Mouse (Mus musculus) heart, postnatal 0 days (tissue): Measurements from ENCODE around the gene Shank3. TPM values are rescaled to one million over a fixed set of nuclear protein-coding genes. Genes with fewer than 3 reads are reported as not detected.

Experiments used
- ATAC-seq: fragments of 200-750 bp; cut with Nextera tagmentation; 2 replicates; pipeline ENCODE4 v1.8.0; 2017; ENCODE audit warnings: low read depth, moderate number of reproducible peaks, moderate library complexity; ENCODE audit not compliant: insufficient read depth
- DNase-seq: peaks from one replicate; pipeline ENCODE4 v3.0.0-alpha.2; 2016; ENCODE audit warnings: low spot score
- H3K27ac ChIP-seq: fragments of 300-500 bp; sonication (generic); 2 replicates; pipeline ENCODE4 v1.5.1; 2014; ENCODE audit warnings: low read depth, mild to moderate bottlenecking
- H3K27me3 ChIP-seq: fragments of 300-500 bp; sonication (generic); 2 replicates; pipeline ENCODE4 v1.6.1; 2014; ENCODE audit warnings: low read length, mixed read lengths; ENCODE audit not compliant: control insufficient read depth, insufficient read depth
- H3K36me3 ChIP-seq: fragments of 300-500 bp; sonication (generic); replicated peaks from 2 replicates; pipeline ENCODE4 v1.6.1; 2014; ENCODE audit warnings: low read length, mixed read lengths; ENCODE audit not compliant: control insufficient read depth, insufficient read depth
- H3K4me1 ChIP-seq: fragments of 300-500 bp; sonication (generic); 2 replicates; pipeline ENCODE4 v1.6.1; 2014; ENCODE audit warnings: antibody characterized with exemption; ENCODE audit not compliant: control insufficient read depth, insufficient read depth
- H3K4me2 ChIP-seq: fragments of 300-500 bp; sonication (generic); 2 replicates; pipeline ENCODE4 v1.6.1; 2014; ENCODE audit warnings: low read depth, mild to moderate bottlenecking, low read length, moderate library complexity
- H3K4me3 ChIP-seq: fragments of 300-500 bp; sonication (generic); 2 replicates; pipeline ENCODE4 v1.5.1; 2014; ENCODE audit warnings: low read depth, low read length
- H3K9ac ChIP-seq: fragments of 300-500 bp; sonication (generic); replicated peaks from 2 replicates; pipeline ENCODE4 v1.6.1; 2014; ENCODE audit warnings: low read depth, low read length, mixed read lengths
- H3K9me3 ChIP-seq: fragments of 300-500 bp; sonication (generic); replicated peaks from 2 replicates; pipeline ENCODE4 v1.6.1; 2016; ENCODE audit warnings: low read length; ENCODE audit not compliant: control insufficient read depth
- CTCF ChIP-seq: IDR thresholded peaks from 2 replicates; pipeline ENCODE4 v1.5.1; 2016; ENCODE audit warnings: antibody characterized with exemption, control low read depth, low read depth
- EP300 ChIP-seq: IDR thresholded peaks from 2 replicates; pipeline ENCODE4 v1.6.1; 2016; ENCODE audit warnings: antibody characterized with exemption, low read depth
- WGBS: fragments of 180-500 bp; shearing (Covaris S2); extraction: QIAGEN DNeasy Blood & Tissue Kit; methylation state at CpG from one replicate; pipeline ENCODE4 v1.1.7; 2014; 5-methylcytosine and 5-hydroxymethylcytosine counted together
- polyA plus RNA-seq: library from polyadenylated mRNA; unstranded; fragments of >200 nt; fragmentation: Nextera tagmentation; extraction: Ambion mirVana; gene quantifications from 2 replicates; pipeline ENCODE4 v1.2.1, GENCODE M21; 2015
- total RNA-seq: library from RNA; depleted of rRNA; stranded (reverse); fragments of >200 nt; gene quantifications from 2 replicates; pipeline ENCODE4 v1.2.3, GENCODE M21; 2014; ENCODE audit warnings: low replicate concordance

The Shank3 gene
- total and polyA plus RNA-seq, 2 experiments from 2014 or later: 1.1 to 26.5 TPM

DNA sequence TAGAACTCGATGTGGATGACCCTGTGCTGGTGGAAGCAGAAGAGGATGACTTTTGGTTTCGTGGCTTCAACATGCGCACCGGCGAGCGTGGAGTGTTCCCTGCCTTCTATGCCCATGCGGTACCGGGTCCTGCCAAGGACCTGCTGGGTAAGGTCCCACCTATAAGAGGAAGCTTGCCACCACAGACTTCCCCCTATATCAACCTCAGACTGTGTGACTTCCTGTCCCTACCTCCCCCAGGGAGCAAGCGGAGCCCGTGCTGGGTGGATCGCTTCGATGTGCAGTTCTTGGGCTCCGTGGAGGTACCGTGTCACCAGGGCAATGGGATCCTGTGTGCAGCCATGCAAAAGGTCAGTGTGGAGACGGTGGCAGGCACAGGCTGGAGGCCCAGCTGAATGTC lies 40.5 kb upstream of the Shank3 start:
- 83% methylated on average over 15 of the region's 15 CpGs for WGBS
- H3K27me3 ChIP-seq: peaks cover 37% of the 10 kb centered on the region

DNA sequence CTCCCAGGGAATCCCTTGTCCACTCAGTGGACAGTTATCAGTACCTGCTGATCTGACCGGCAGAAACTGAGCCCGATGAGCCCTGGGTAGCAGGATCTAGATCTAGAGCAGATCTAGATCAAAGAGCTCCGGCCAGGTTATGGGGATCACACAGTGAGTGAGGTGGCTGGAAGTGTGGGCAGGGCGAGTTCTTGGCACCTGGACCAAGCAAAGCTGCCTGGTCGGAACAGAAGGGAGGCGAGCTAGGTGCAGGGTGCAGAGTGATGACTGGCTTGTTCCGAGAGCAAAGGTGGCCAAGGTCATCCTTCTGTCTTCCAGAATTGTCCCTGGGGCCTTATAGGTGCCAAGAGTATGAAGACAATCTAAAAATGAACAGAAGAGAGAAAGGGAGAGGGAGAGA lies 39.6 kb upstream of the Shank3 start:
- Histone ChIP-seq H3K36me3 (no peaks in the 10 kb centered on the region), H3K27ac (no peak overlapping the region), H3K9ac (no peak overlapping the region), H3K4me2 (no peak overlapping the region), H3K27me3 (peaks cover 28% of the 10 kb centered on the region), H3K4me3 (no peak overlapping the region), H3K4me1 (no peaks in the 10 kb centered on the region), H3K9me3 (no peaks in the 10 kb centered on the region)
- TF ChIP-seq EP300: no peak
- TF ChIP-seq CTCF: no peak
- 65% methylated on average over 7 of the region's 7 CpGs for WGBS
- DNase-seq (no peak), ATAC-seq (no peak)

More for the DNA sequence above, 40.5 kb upstream of the Shank3 start:
- no peak overlapping the region for H3K27ac ChIP-seq
- no peak for DNase-seq
- no peak overlapping the region for H3K4me2 ChIP-seq
- H3K4me1 ChIP-seq: peaks cover 2% of the 10 kb centered on the region
- no peak for ATAC-seq
- no peaks in the 10 kb centered on the region for H3K9me3 ChIP-seq
- no peak overlapping the region for H3K4me3 ChIP-seq
- H3K9ac ChIP-seq: no peak overlapping the region
- H3K36me3 ChIP-seq: no peaks in the 10 kb centered on the region
- TF ChIP-seq EP300 (no peak), CTCF (no peak)

DNA sequence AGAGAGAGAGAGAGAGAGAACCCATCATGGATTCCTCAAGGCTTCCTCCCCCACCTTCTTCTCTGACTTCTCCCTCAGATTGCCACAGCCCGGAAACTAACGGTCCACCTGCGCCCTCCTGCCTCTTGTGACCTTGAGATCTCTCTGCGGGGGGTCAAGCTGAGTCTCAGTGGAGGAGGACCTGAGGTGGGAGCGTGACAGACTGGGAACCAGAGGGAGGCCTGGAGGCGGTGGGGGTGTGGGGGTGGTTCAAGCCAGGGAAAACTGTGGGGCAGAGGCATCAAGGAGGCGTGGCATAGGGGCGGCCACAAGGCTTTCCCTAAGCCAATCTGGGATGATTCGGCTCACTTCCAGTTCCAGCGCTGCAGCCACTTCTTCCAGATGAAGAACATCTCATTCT lies 39.1 kb upstream of the Shank3 start:
- H3K9ac ChIP-seq: no peak overlapping the region
- ATAC-seq (no peak), DNase-seq (no peak)
- H3K27me3 ChIP-seq: peaks cover 23% of the 10 kb centered on the region
- no peak for TF ChIP-seq CTCF
- TF ChIP-seq EP300: no peak
- H3K27ac ChIP-seq: no peak overlapping the region
- no peaks in the 10 kb centered on the region for H3K9me3 ChIP-seq
- H3K4me2 ChIP-seq: no peak overlapping the region
- WGBS: 59% methylated on average over 9 of the region's 10 CpGs
- H3K4me3 ChIP-seq: no peak overlapping the region
- H3K4me1 ChIP-seq: no peaks in the 10 kb centered on the region
- no peaks in the 10 kb centered on the region for H3K36me3 ChIP-seq

DNA sequence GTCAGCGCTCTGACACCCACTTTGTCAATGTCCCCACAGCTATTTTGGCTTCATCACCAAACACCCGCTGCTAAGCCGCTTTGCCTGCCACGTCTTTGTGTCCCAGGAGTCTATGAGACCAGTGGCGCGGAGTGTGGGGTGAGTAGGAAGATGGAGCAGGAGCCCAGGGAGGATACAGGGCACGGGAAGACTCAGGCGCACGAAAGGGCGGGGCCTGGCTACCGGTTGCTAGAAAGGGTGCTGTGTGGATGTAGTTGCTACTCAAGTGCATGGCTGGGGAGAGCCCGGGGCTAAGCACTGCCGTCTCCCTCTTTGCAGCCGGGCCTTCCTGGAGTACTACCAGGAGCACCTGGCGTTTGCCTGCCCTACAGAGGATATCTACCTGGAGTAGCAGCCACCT lies 38.1 kb upstream of the Shank3 start:
- Histone ChIP-seq H3K27me3 (peaks cover 13% of the 10 kb centered on the region; the same call in 1 of the 2 replicates), H3K27ac (no peak overlapping the region), H3K4me2 (no peak overlapping the region), H3K4me3 (no peak overlapping the region), H3K36me3 (no peaks in the 10 kb centered on the region), H3K4me1 (no peaks in the 10 kb centered on the region), H3K9ac (no peak overlapping the region), H3K9me3 (no peaks in the 10 kb centered on the region)
- DNase-seq (no peak), ATAC-seq (no peak)
- WGBS: 59% methylated on average over 15 of the region's 15 CpGs
- TF ChIP-seq CTCF (no peak), EP300 (no peak)

DNA sequence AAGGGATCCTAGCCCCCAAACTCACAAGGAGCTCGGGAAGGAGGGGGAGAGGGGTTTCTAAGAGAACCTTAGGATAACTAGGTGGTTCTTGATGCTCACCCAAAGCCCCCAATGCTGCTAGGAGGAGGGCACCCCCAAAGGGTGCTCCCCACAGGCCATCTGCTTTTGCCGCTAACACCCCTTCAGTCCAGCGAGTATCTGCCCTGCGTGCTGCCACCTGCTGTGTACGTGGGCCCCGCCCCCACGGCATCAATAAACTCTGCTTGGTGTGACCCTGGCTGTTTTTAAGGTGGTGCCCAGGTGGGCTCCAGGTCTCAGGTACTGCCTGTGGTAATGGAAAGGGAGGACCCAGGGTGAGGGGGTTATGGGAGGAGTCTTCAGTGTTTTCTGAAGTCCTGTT lies 37.2 kb upstream of the Shank3 start:
- no peak overlapping the region for H3K9ac ChIP-seq
- H3K27ac ChIP-seq: no peak overlapping the region
- H3K9me3 ChIP-seq: no peaks in the 10 kb centered on the region
- H3K4me1 ChIP-seq: no peaks in the 10 kb centered on the region
- H3K36me3 ChIP-seq: no peaks in the 10 kb centered on the region
- H3K4me2 ChIP-seq: no peak overlapping the region
- H3K27me3 ChIP-seq: peaks cover 12% of the 10 kb centered on the region; the same call in 1 of the 2 replicates
- WGBS: 65% methylated on average over 7 of the region's 7 CpGs
- no peak for TF ChIP-seq CTCF
- no peak for TF ChIP-seq EP300
- DNase-seq: no peak
- H3K4me3 ChIP-seq: no peak overlapping the region
- no peak for ATAC-seq
